ENCODE assay signal across 8 mouse cellular contexts in genomic region chr16:84834344-84834743, GRCm38 (mm10). TPM values are rescaled to one million over a fixed set of nuclear protein-coding genes. Genes with fewer than 3 reads are reported as not detected.
DNase-seq lines count a peak whose midpoint lies in the region; ATAC-seq and TF ChIP-seq lines count a peak whose summit lies in the region.

No protein-coding gene starts in this region.

- TF ChIP-seq EP300 in MEL (IDR thresholded peaks at IDR 0.05; ENCODE audit: low read depth in 1 of 2, low read length in 2 of 2), result no peak

- H3K79me2 ChIP-seq in MEL (ENCODE audit: control insufficient read depth, insufficient read depth, low read length, poor library complexity), result peaks cover 47% of the 10 kb centered on the region
- H3K79me2 ChIP-seq in macrophage (ENCODE audit: inconsistent target), result peaks cover 78% of the 10 kb centered on the region

- H3K36me3 ChIP-seq in heart, embryonic 14.5 days (ENCODE audit: control insufficient read depth, insufficient read depth, low read length), result peaks cover 38% of the 10 kb centered on the region
- H3K36me3 ChIP-seq in MEL (ENCODE audit: control insufficient read depth in 1 of 2, insufficient read depth in 2 of 2, low read length in 2 of 2) (peaks cover 16% of the 10 kb centered on the region in 2 experiments), macrophage (ENCODE audit: inconsistent target) (peaks cover 19% of the 10 kb centered on the region)
- H3K36me3 ChIP-seq in forebrain, embryonic 14.5 days (ENCODE audit: control insufficient read depth, insufficient read depth, low read length), result peaks cover 31% of the 10 kb centered on the region

- no peak; the same call in 1 of the 2 replicates for ATAC-seq in heart, embryonic 14.5 days (ENCODE audit: insufficient number of reproducible peaks, insufficient read depth, low FRiP score, low read depth)
- no peak for ATAC-seq in forebrain, embryonic 14.5 days

- TF ChIP-seq POLR2A in MEL (IDR thresholded peaks at IDR 0.05; ENCODE audit: control insufficient read depth in 1 of 2, insufficient read depth in 1 of 2, low read depth in 1 of 2, low read length in 2 of 2, poor library complexity in 1 of 2), result no peak

- H3K4me3 ChIP-seq in heart, embryonic 14.5 days (ENCODE audit: control insufficient read depth in 1 of 2, insufficient read depth in 1 of 2, low read depth in 1 of 2, low read length in 2 of 2), result peak overlapping the region; percentile 98 to 99
- H3K4me3 ChIP-seq in MEL (ENCODE audit: control insufficient read depth in 1 of 2, insufficient read depth in 1 of 2, low read depth in 2 of 2, low read length in 2 of 2), result peak overlapping the region; percentile 81 to 97
- peak overlapping the region; percentile 93 for H3K4me3 ChIP-seq in forebrain, embryonic 14.5 days (ENCODE audit: low read depth, low read length)
- H3K4me3 ChIP-seq in macrophage (ENCODE audit: inconsistent target), result peak overlapping the region; percentile 86

- H3K27me3 ChIP-seq in heart, embryonic 14.5 days (ENCODE audit: control insufficient read depth, insufficient read depth, low read length), result no peaks in the 10 kb centered on the region
- no peaks in the 10 kb centered on the region for H3K27me3 ChIP-seq in MEL (ENCODE audit: control insufficient read depth in 1 of 2, insufficient read depth in 2 of 2, low read length in 2 of 2)
- no peaks in the 10 kb centered on the region for H3K27me3 ChIP-seq in forebrain, embryonic 14.5 days (replicated peaks; ENCODE audit: control insufficient read depth, insufficient read depth, low read length)

- DNase-seq in heart, adult 18-20 months, result no peak
- no peak for DNase-seq in MEL (ENCODE audit: low read depth, low spot score)
- DNase-seq in forebrain, embryonic 14.5 days (ENCODE audit: low spot score), result no peak
- DNase-seq in cerebellum, adult 11-12 months, result no peak
- DNase-seq in left cerebral cortex, adult 18-20 months (ENCODE audit: low spot score in 2 of 2), result no peak
- no peak for DNase-seq in spleen, adult 18-20 months

- H3K4me1 ChIP-seq in heart, embryonic 14.5 days (ENCODE audit: control insufficient read depth in 2 of 2, insufficient read depth in 2 of 2, low read length in 2 of 2), result peaks cover 4 to 29% of the 10 kb centered on the region in 2 experiments; a peak in 3 of 4 replicates
- peaks cover 0 to 3% of the 10 kb centered on the region in 2 experiments; a peak in 2 of 4 replicates for H3K4me1 ChIP-seq in MEL (ENCODE audit: control insufficient read depth in 1 of 2, insufficient read depth in 2 of 2, low read length in 2 of 2)
- peaks cover 14% of the 10 kb centered on the region for H3K4me1 ChIP-seq in forebrain, embryonic 14.5 days (ENCODE audit: control insufficient read depth, insufficient read depth, low read length)

- no peak for TF ChIP-seq RAD21 in MEL (IDR thresholded peaks at IDR 0.05; ENCODE audit: low read depth, low read length)

- H3K9me3 ChIP-seq in heart, embryonic 14.5 days (ENCODE audit: control insufficient read depth, low read length), result no peaks in the 10 kb centered on the region
- H3K9me3 ChIP-seq in MEL (replicated peaks; ENCODE audit: insufficient read depth, low read length), result no peaks in the 10 kb centered on the region
- H3K9me3 ChIP-seq in forebrain, embryonic 14.5 days (replicated peaks; ENCODE audit: control insufficient read depth, low read length), result no peaks in the 10 kb centered on the region

- H3K4me2 ChIP-seq in heart, embryonic 14.5 days (ENCODE audit: low read length), result peak overlapping the region; percentile 75
- H3K4me2 ChIP-seq in forebrain, embryonic 14.5 days (ENCODE audit: low read length), result peak overlapping the region; percentile 87

- no peak for TF ChIP-seq CTCF in MEL (IDR thresholded peaks at IDR 0.05 in 2 of 3, conservative IDR thresholded peaks at IDR 0.05 in 1 of 3; ENCODE audit: control insufficient read depth in 1 of 3, insufficient read depth in 1 of 3, low read depth in 2 of 3, low read length in 3 of 3, poor library complexity in 1 of 3, severe bottlenecking in 1 of 3)

- peak overlapping the region; percentile 99 for H3K9ac ChIP-seq in heart, embryonic 14.5 days (ENCODE audit: low read length)
- peak overlapping the region; percentile 96 for H3K9ac ChIP-seq in MEL (ENCODE audit: control insufficient read depth, low read depth, low read length, poor library complexity, severe bottlenecking)
- H3K9ac ChIP-seq in forebrain, embryonic 14.5 days (ENCODE audit: low read length), result peak overlapping the region; percentile 95

- under 1% methylated on average over 22 of the region's 22 CpGs for WGBS in heart, embryonic 14.5 days
- WGBS in forebrain, embryonic 14.5 days, result under 1% methylated on average over 22 of the region's 22 CpGs
- under 1% methylated on average over 22 of the region's 22 CpGs for WGBS in macrophage (ENCODE audit: missing documents)

- peak overlapping the region; percentile 99 to 100 for H3K27ac ChIP-seq in heart, embryonic 14.5 days (replicated peaks in 1 of 2; ENCODE audit: control insufficient read depth in 1 of 2, insufficient read depth in 1 of 2, low read depth in 2 of 2, low read length in 2 of 2)
- H3K27ac ChIP-seq in MEL (ENCODE audit: control insufficient read depth, low read depth, low read length) (peak overlapping the region; percentile 81), macrophage (peak overlapping the region; percentile 89)
- H3K27ac ChIP-seq in forebrain, embryonic 14.5 days (ENCODE audit: low read depth, low read length), result peak overlapping the region; percentile 94

TF ChIP-seq in MEL, 35 proteins besides CTCF, POLR2A, EP300 and RAD21:
- no peak for TF ChIP-seq POLR2AphosphoS5 (IDR thresholded peaks at IDR 0.05; ENCODE audit: borderline replicate concordance, low read depth, low read length)
- TF ChIP-seq ZMIZ1 (IDR thresholded peaks at IDR 0.05; ENCODE audit: low read depth, low read length), result no peak
- no peak for TF ChIP-seq E2F4 (IDR thresholded peaks at IDR 0.05; ENCODE audit: borderline replicate concordance, low read depth, low read length)
- TF ChIP-seq TBP (IDR thresholded peaks at IDR 0.05; ENCODE audit: low read depth, low read length), result no peak
- TF ChIP-seq HCFC1 (IDR thresholded peaks at IDR 0.05; ENCODE audit: low read depth, low read length), result no peak
- no peak for TF ChIP-seq GATA1 (IDR thresholded peaks at IDR 0.05; ENCODE audit: low read depth, low read length)
- TF ChIP-seq MYC (IDR thresholded peaks at IDR 0.05; ENCODE audit: low read depth, low read length), result no peak
- no peak for TF ChIP-seq USF2 (IDR thresholded peaks at IDR 0.05; ENCODE audit: borderline replicate concordance in 1 of 2, insufficient read depth in 1 of 2, low read depth in 1 of 2, low read length in 2 of 2)
- TF ChIP-seq ETS1 (IDR thresholded peaks at IDR 0.05; ENCODE audit: low read depth, low read length), result no peak
- no peak for TF ChIP-seq NELFE (IDR thresholded peaks at IDR 0.05; ENCODE audit: low read depth, low read length)
- TF ChIP-seq TCF12 (IDR thresholded peaks at IDR 0.05; ENCODE audit: low read depth, low read length), result no peak
TF ChIP-seq in MEL: peak in this region for 0.

RNA-seq across cellular contexts. Expression of gene Gabpa, which starts 0.4 kb away (rescaled TPM):
- polyA plus RNA-seq in heart, embryonic 14.5 days (2014; fragmentation: Nextera tagmentation; extraction: Ambion mirVana), result 37.2 and 38.6 TPM in 2 replicates
- 10 to 100 TPM; 43.4 to 44.6 TPM for total RNA-seq in heart, adult 18-20 months (2021)
- 29.2 and 34.7 TPM in 2 replicates for total RNA-seq in MEL (2012; rRNA removed)
- 10 to 100 TPM in 1 of 2 experiments, not detected in 1; 28.7 TPM for polyA plus RNA-seq in MEL (2012; ENCODE audit: insufficient read depth in 1 of 2, insufficient read length in 2 of 2, low read depth in 1 of 2, low replicate concordance in 2 of 2, missing spikeins in 1 of 2)
- polyA plus RNA-seq in forebrain, embryonic 14.5 days (2014; fragmentation: Nextera tagmentation; extraction: Ambion mirVana), result 25.4 and 29.5 TPM in 2 replicates
- 10 to 100 TPM; 31.6 to 52.0 (median 41.1) TPM for total RNA-seq in macrophage (2018; cell fraction: chromatin; rRNA removed)
- 10 to 100 TPM; 21.4 to 38.2 (median 29.9) TPM for total RNA-seq in macrophage (2018; cell fraction: cytosol; rRNA removed)
- total RNA-seq in macrophage (2018; cell fraction: nucleus; rRNA removed), result 10 to 100 TPM; 28.2 to 47.2 (median 32.5) TPM
- 22.2 to 35.4 TPM (median 23.2 TPM) in 3 replicates for polyA plus RNA-seq in macrophage (2018)
- total RNA-seq in left cerebral cortex, adult 18-20 months (2021), result 10 to 100 TPM; 17.8 to 23.6 TPM

RNA-seq across cellular contexts. Expression of gene Atp5j, which starts 1.1 kb away (rescaled TPM):
- polyA plus RNA-seq in heart, embryonic 14.5 days (2014; fragmentation: Nextera tagmentation; extraction: Ambion mirVana), result 1,923 and 2,054 TPM in 2 replicates
- 1,000 to 10,000 TPM; 1,761 to 1,766 TPM for total RNA-seq in heart, adult 18-20 months (2021)
- 178 and 191 TPM in 2 replicates for total RNA-seq in MEL (2012; rRNA removed)
- polyA plus RNA-seq in MEL (2012; ENCODE audit: insufficient read depth in 1 of 2, insufficient read length in 2 of 2, low read depth in 1 of 2, low replicate concordance in 2 of 2, missing spikeins in 1 of 2) (100 to 1,000 TPM in 1 of 2 experiments, not detected in 1; 240 TPM), macrophage (2018) (170 to 248 TPM (median 201 TPM) in 3 replicates)
- polyA plus RNA-seq in forebrain, embryonic 14.5 days (2014; fragmentation: Nextera tagmentation; extraction: Ambion mirVana), result 835 and 910 TPM in 2 replicates
- 100 to 1,000 TPM in 8 of 26 experiments, 10 to 100 TPM in 18; 51.7 to 143 (median 87.4) TPM for total RNA-seq in macrophage (2018; cell fraction: chromatin; rRNA removed)
- 100 to 1,000 TPM; 175 to 247 (median 219) TPM for total RNA-seq in macrophage (2018; cell fraction: cytosol; rRNA removed)
- total RNA-seq in macrophage (2018; cell fraction: nucleus; rRNA removed), result 100 to 1,000 TPM in 5 of 26 experiments, 10 to 100 TPM in 21; 39.9 to 109 (median 81.3) TPM
- 100 to 1,000 TPM; 398 to 408 TPM for total RNA-seq in left cerebral cortex, adult 18-20 months (2021)
